Mouse (Mus musculus): ENCODE measurements at regions not wholly inside any gene's neighbourhood (a gene's known extent, or its start where the extent isn't known, plus 50 kb on each side); places are given as distances from the start of the nearest gene placed in this dataset.
A peak's percentile ranks its signal among the peaks of the same experiment; 100 is the strongest.

GRCm38 (mm10) chr8:54330106-54330505 lies 199.3 kb upstream of the Asb5 start:
- no peak for DNase-seq (ENCODE audit: low spot score in 2 of 2)

GRCm38 (mm10) chr8:54331883-54332282 lies 197.5 kb upstream of the Asb5 start:
- no peak for DNase-seq (ENCODE audit: low spot score in 2 of 2)

- DNase-seq (ENCODE audit: low spot score in 2 of 2), result no peak
Observed at GRCm38 (mm10) chr8:54351123-54351522, 178.3 kb upstream of the Asb5 start.

- DNase-seq (ENCODE audit: low spot score in 2 of 2), result no peak
Observed at GRCm38 (mm10) chr8:54361716-54362115, 167.7 kb upstream of the Asb5 start.

- DNase-seq (ENCODE audit: low spot score in 2 of 2), result no peak
Observed at GRCm38 (mm10) chr8:54370501-54370900, 158.9 kb upstream of the Asb5 start.

GRCm38 (mm10) chr8:54371073-54371472 lies 158.3 kb upstream of the Asb5 start:
- no peak for DNase-seq (ENCODE audit: low spot score in 2 of 2)

GRCm38 (mm10) chr8:54372921-54373320 lies 156.5 kb upstream of the Asb5 start:
- no peak for DNase-seq (ENCODE audit: low spot score in 2 of 2)

- peak in 1 of 2 experiments; percentile 1 for DNase-seq (ENCODE audit: low spot score in 2 of 2)
Observed at GRCm38 (mm10) chr8:54375373-54376098, 153.8 kb upstream of the Asb5 start.

- DNase-seq (ENCODE audit: low spot score in 2 of 2), result no peak
Observed at GRCm38 (mm10) chr8:54380191-54380590, 149.2 kb upstream of the Asb5 start.

- no peak for DNase-seq (ENCODE audit: low spot score in 2 of 2)
Observed at GRCm38 (mm10) chr8:54392866-54393265, 136.5 kb upstream of the Asb5 start.

GRCm38 (mm10) chr8:54393466-54394197 lies 135.7 kb upstream of the Asb5 start:
- no peak for DNase-seq (ENCODE audit: low spot score in 2 of 2)

- no peak for DNase-seq (ENCODE audit: low spot score in 2 of 2)
Observed at GRCm38 (mm10) chr8:54405723-54406122, 123.7 kb upstream of the Asb5 start.

- DNase-seq (ENCODE audit: low spot score in 2 of 2), result peak in 1 of 2 experiments; percentile 8
Observed at GRCm38 (mm10) chr8:54414092-54414799, 115.1 kb upstream of the Asb5 start.

- DNase-seq (ENCODE audit: low spot score in 2 of 2), result no peak
Observed at GRCm38 (mm10) chr8:54416691-54417090, 112.7 kb upstream of the Asb5 start.

GRCm38 (mm10) chr8:54418035-54418434 lies 111.3 kb upstream of the Asb5 start:
- DNase-seq (ENCODE audit: low spot score in 2 of 2), result no peak

GRCm38 (mm10) chr8:54420339-54421098 lies 108.9 kb upstream of the Asb5 start:
- no peak for DNase-seq (ENCODE audit: low spot score in 2 of 2)

GRCm38 (mm10) chr8:54425039-54425438 lies 104.3 kb upstream of the Asb5 start:
- DNase-seq (ENCODE audit: low spot score in 2 of 2), result no peak

- DNase-seq (ENCODE audit: low spot score in 2 of 2), result no peak
Observed at GRCm38 (mm10) chr8:54435694-54436093, 93.7 kb upstream of the Asb5 start.

GRCm38 (mm10) chr8:54441143-54441542 lies 88.2 kb upstream of the Asb5 start:
- no peak for DNase-seq (ENCODE audit: low spot score in 2 of 2)

- DNase-seq (ENCODE audit: low spot score in 2 of 2), result no peak
Observed at GRCm38 (mm10) chr8:54442395-54442794, 87.0 kb upstream of the Asb5 start.

- DNase-seq (ENCODE audit: low spot score in 2 of 2), result no peak
Observed at GRCm38 (mm10) chr8:54446370-54446769, 83.0 kb upstream of the Asb5 start.

Data from layer of hippocampus, postnatal 14 days (tissue).